ENCODE assay signal across 24 mouse cellular contexts in the genomic region with DNA sequence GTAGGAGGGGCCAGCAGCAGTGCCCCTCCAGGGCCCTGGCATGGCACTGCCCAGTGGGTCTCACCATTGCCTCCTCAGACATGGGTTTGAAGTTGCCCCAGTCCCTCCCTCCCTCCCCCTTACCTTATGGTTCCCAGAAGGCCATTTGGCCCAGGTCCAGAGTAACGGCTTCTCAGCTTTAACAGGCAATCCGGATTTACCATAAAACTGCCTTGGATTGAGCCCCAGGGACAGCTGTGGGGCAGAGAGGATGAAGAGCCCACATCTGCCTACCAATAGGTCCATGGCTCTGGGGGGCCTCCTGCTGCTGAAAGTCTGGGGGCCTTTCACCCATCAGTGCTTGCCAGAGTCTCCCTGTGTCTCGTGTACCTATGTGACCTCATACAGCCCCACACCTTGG.
DNase-seq lines count a peak whose midpoint lies in the region; ATAC-seq lines count a peak whose summit lies in the region.
"Had no signal": no experiment of that assay in that cellular context is flagged by ENCODE, and none has a peak within 500 bp of the region (broad histone marks: within the 10 kb centered on the region; RNA-seq: fewer than 3 reads in every experiment).

No protein-coding gene starts in this region.

- peaks cover 26% of the 10 kb centered on the region for H3K4me1 ChIP-seq in hindbrain, embryonic 12.5 days
- no peaks in the 10 kb centered on the region; the same call in 1 of the 2 replicates for H3K4me1 ChIP-seq in hindbrain, embryonic 11.5 days (replicated peaks; ENCODE audit: control insufficient read depth, insufficient read depth, low read length)
- peaks cover 59% of the 10 kb centered on the region for H3K4me1 ChIP-seq in limb, embryonic 10.5 days
- H3K4me1 ChIP-seq: liver, embryonic 13.5 days had no signal

- H3K36me3 ChIP-seq in hindbrain, embryonic 12.5 days, result no peaks in the 10 kb centered on the region
- H3K36me3 ChIP-seq in hindbrain, embryonic 11.5 days (ENCODE audit: control insufficient read depth, insufficient read depth, low read length), result no peaks in the 10 kb centered on the region
- H3K36me3 ChIP-seq in limb, embryonic 10.5 days, result no peaks in the 10 kb centered on the region
- H3K36me3 ChIP-seq: embryonic facial prominence, embryonic 12.5 days; forebrain, embryonic 15.5 days; G1E; hindbrain, embryonic 15.5 days; liver, embryonic 13.5 days had no signal

- no peak for ATAC-seq in hindbrain, embryonic 12.5 days (ENCODE audit: low FRiP score)
- no peak for ATAC-seq in hindbrain, embryonic 11.5 days (ENCODE audit: low FRiP score)
- ATAC-seq: forebrain, embryonic 15.5 days had no signal

- no peak overlapping the region for H3K4me3 ChIP-seq in hindbrain, embryonic 12.5 days
- H3K4me3 ChIP-seq in hindbrain, embryonic 11.5 days (ENCODE audit: low read depth, low read length), result no peak overlapping the region
- no peak overlapping the region for H3K4me3 ChIP-seq in limb, embryonic 10.5 days
- H3K4me3 ChIP-seq: embryonic facial prominence, embryonic 12.5 days; forebrain, embryonic 15.5 days; hindbrain, embryonic 15.5 days; liver, embryonic 13.5 days had no signal

- WGBS in hindbrain, embryonic 12.5 days, result 41% methylated on average over 3 of the region's 3 CpGs
- WGBS in hindbrain, embryonic 11.5 days, result 59% methylated on average over 3 of the region's 3 CpGs
- WGBS in limb, embryonic 10.5 days, result 48% methylated on average over 3 of the region's 3 CpGs

- H3K9ac ChIP-seq in hindbrain, embryonic 12.5 days, result no peak overlapping the region
- no peak overlapping the region for H3K9ac ChIP-seq in hindbrain, embryonic 11.5 days (ENCODE audit: low read depth, low read length)
- H3K9ac ChIP-seq: embryonic facial prominence, embryonic 12.5 days; forebrain, embryonic 15.5 days; hindbrain, embryonic 15.5 days; liver, embryonic 13.5 days had no signal

- H3K9me3 ChIP-seq in hindbrain, embryonic 12.5 days (replicated peaks), result no peaks in the 10 kb centered on the region
- no peaks in the 10 kb centered on the region for H3K9me3 ChIP-seq in hindbrain, embryonic 11.5 days (ENCODE audit: control insufficient read depth, low read length)
- H3K9me3 ChIP-seq in limb, embryonic 10.5 days (replicated peaks), result no peaks in the 10 kb centered on the region
- H3K9me3 ChIP-seq: embryonic facial prominence, embryonic 12.5 days; forebrain, embryonic 15.5 days; hindbrain, embryonic 15.5 days; liver, embryonic 13.5 days had no signal

- H3K27me3 ChIP-seq in hindbrain, embryonic 12.5 days, result peaks cover 15% of the 10 kb centered on the region; the same call in 1 of the 2 replicates
- no peaks in the 10 kb centered on the region for H3K27me3 ChIP-seq in hindbrain, embryonic 11.5 days (ENCODE audit: control insufficient read depth, insufficient read depth, low read length)
- no peaks in the 10 kb centered on the region for H3K27me3 ChIP-seq in limb, embryonic 10.5 days (ENCODE audit: low read depth, poor library complexity, severe bottlenecking)
- H3K27me3 ChIP-seq: embryonic facial prominence, embryonic 12.5 days had no signal

- no peak overlapping the region for H3K4me2 ChIP-seq in hindbrain, embryonic 12.5 days (replicated peaks)
- no peak overlapping the region for H3K4me2 ChIP-seq in hindbrain, embryonic 11.5 days (replicated peaks; ENCODE audit: low read depth, low read length)
- H3K4me2 ChIP-seq: embryonic facial prominence, embryonic 12.5 days; forebrain, embryonic 15.5 days; heart, embryonic 11.5 days; hindbrain, embryonic 15.5 days; liver, embryonic 13.5 days; midbrain, embryonic 11.5 days had no signal

- no peak for DNase-seq in hindbrain, embryonic 11.5 days (ENCODE audit: low spot score)
- DNase-seq in retina, adult 2 months (ENCODE audit: low read depth, low spot score), result peak; percentile 46
- no peak for DNase-seq in retina, embryonic 14.5 days (ENCODE audit: low spot score)
- DNase-seq in limb, embryonic 10.5 days (ENCODE audit: low spot score), result no peak
- peak; percentile 71 for DNase-seq in retina, postnatal 1 day
- DNase-seq in right cerebral cortex, postnatal 10 days (ENCODE audit: low spot score in 2 of 2), result no peak
- DNase-seq in layer of hippocampus, postnatal 10 days (ENCODE audit: low spot score in 2 of 2), result no peak
- DNase-seq: adrenal gland, adult 2 months; cerebellum, adult 11-12 months; gastrocnemius, postnatal 10 days; heart, postnatal 10 days; kidney, adult 18-20 months; kidney, postnatal 4 days; liver, embryonic 13.5 days; lung, adult 2 months; lung, postnatal 14 days; right cerebral cortex, adult 18-20 months had no signal

- H3K27ac ChIP-seq in hindbrain, embryonic 12.5 days, result peak overlapping the region; percentile 4; the same call in 1 of the 2 replicates
- H3K27ac ChIP-seq in hindbrain, embryonic 11.5 days (ENCODE audit: low read depth, low read length), result no peak overlapping the region
- H3K27ac ChIP-seq in limb, embryonic 10.5 days, result peak overlapping the region; percentile 74; the same call in 1 of the 2 replicates
- H3K27ac ChIP-seq: embryonic facial prominence, embryonic 12.5 days; forebrain, embryonic 15.5 days; hindbrain, embryonic 15.5 days; liver, embryonic 13.5 days had no signal

Comparison
In these comparisons a context has a peak if more than half of its experiments do, and no peak if none do; other contexts are left out.
1. DNase-seq: peak in retina, adult 2 months (single experiment) and retina, postnatal 1 day (single experiment); none in hindbrain, embryonic 11.5 days (single experiment), retina, embryonic 14.5 days (single experiment), limb, embryonic 10.5 days (single experiment), right cerebral cortex, postnatal 10 days (0 of 2) and layer of hippocampus, postnatal 10 days (0 of 2).